Mouse (Mus musculus): ENCODE measurements at regions not wholly inside any gene's neighbourhood (a gene's known extent, or its start where the extent isn't known, plus 50 kb on each side); places are given as distances from the start of the nearest gene placed in this dataset.
"Not testable (repeated sequence)": the region's sequence is repeated elsewhere in the genome, so short reads cannot be mapped to it uniquely, and the experiment has no call there.

DNA sequence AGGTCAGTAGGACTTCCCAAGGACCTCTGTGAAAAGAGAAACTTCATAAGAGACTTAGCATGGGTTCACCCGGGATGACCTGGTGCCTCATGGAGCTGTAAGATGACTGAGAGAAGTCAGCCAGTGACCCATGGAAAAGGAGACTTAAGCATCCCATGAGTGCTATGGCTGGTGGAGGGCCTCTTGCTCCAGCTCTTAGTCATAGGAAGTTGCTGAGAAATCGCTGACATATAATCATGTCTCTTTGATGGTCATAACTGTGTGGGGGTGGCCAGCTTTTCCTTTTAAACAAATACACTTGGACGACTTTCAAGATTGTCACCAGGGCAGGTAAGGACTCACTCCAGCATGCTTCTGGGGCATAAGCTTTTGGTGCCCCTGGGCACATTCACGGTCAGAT, 290.5 kb downstream of the 4933412E24Rik start:
- Histone ChIP-seq H3K27ac (ENCODE audit: insufficient read depth, low read length) (no peak overlapping the region), H3K9me3 (replicated peaks; ENCODE audit: control insufficient read depth, insufficient read depth, low read length, poor library complexity, severe bottlenecking) (no peaks in the 10 kb centered on the region), H3K36me3 (ENCODE audit: control insufficient read depth, insufficient read depth, low read length, poor library complexity, severe bottlenecking) (no peaks in the 10 kb centered on the region), H3K4me3 (ENCODE audit: low read depth, low read length) (no peak overlapping the region), H3K4me1 (ENCODE audit: control insufficient read depth, insufficient read depth, low read length) (no peaks in the 10 kb centered on the region), H3K9ac (ENCODE audit: low read depth, poor library complexity, severe bottlenecking) (no peak overlapping the region), H3K27me3 (ENCODE audit: control insufficient read depth, insufficient read depth, low read length, poor library complexity, severe bottlenecking) (no peaks in the 10 kb centered on the region)
- TF ChIP-seq CTCF (IDR thresholded peaks at IDR 0.05; ENCODE audit: low read depth, low read length) (no peak), EP300 (IDR thresholded peaks at IDR 0.05; ENCODE audit: insufficient read depth, low read depth, low read length) (no peak), POLR2A (IDR thresholded peaks at IDR 0.05; ENCODE audit: insufficient read depth, low read length) (no peak)

GRCm38 (mm10) chr15:59722661-59723413, 293.6 kb downstream of the 4933412E24Rik start:
- Histone ChIP-seq H3K9me3 (replicated peaks; ENCODE audit: control insufficient read depth, insufficient read depth, low read length, poor library complexity, severe bottlenecking) (no peaks in the 10 kb centered on the region), H3K9ac (ENCODE audit: low read depth, poor library complexity, severe bottlenecking) (no peak overlapping the region), H3K4me1 (ENCODE audit: control insufficient read depth, insufficient read depth, low read length) (no peaks in the 10 kb centered on the region), H3K27ac (ENCODE audit: insufficient read depth, low read length) (no peak overlapping the region), H3K27me3 (ENCODE audit: control insufficient read depth, insufficient read depth, low read length, poor library complexity, severe bottlenecking) (no peaks in the 10 kb centered on the region), H3K36me3 (ENCODE audit: control insufficient read depth, insufficient read depth, low read length, poor library complexity, severe bottlenecking) (no peaks in the 10 kb centered on the region), H3K4me3 (ENCODE audit: low read depth, low read length) (no peak overlapping the region)
- TF ChIP-seq EP300 (IDR thresholded peaks at IDR 0.05; ENCODE audit: insufficient read depth, low read depth, low read length) (no peak), CTCF (IDR thresholded peaks at IDR 0.05; ENCODE audit: low read depth, low read length) (no peak), POLR2A (IDR thresholded peaks at IDR 0.05; ENCODE audit: insufficient read depth, low read length) (no peak)

GRCm38 (mm10) chr15:59721420-59721819, 295.0 kb downstream of the 4933412E24Rik start:
- H3K9ac ChIP-seq (ENCODE audit: low read depth, poor library complexity, severe bottlenecking) = no peak overlapping the region
- no peak for TF ChIP-seq POLR2A (IDR thresholded peaks at IDR 0.05; ENCODE audit: insufficient read depth, low read length)
- H3K4me3 ChIP-seq (ENCODE audit: low read depth, low read length) = no peak overlapping the region
- H3K4me1 ChIP-seq (ENCODE audit: control insufficient read depth, insufficient read depth, low read length) = no peaks in the 10 kb centered on the region
- H3K9me3 ChIP-seq (replicated peaks; ENCODE audit: control insufficient read depth, insufficient read depth, low read length, poor library complexity, severe bottlenecking) = no peaks in the 10 kb centered on the region
- no peaks in the 10 kb centered on the region for H3K36me3 ChIP-seq (ENCODE audit: control insufficient read depth, insufficient read depth, low read length, poor library complexity, severe bottlenecking)
- H3K27me3 ChIP-seq (ENCODE audit: control insufficient read depth, insufficient read depth, low read length, poor library complexity, severe bottlenecking) = no peaks in the 10 kb centered on the region
- no peak overlapping the region for H3K27ac ChIP-seq (ENCODE audit: insufficient read depth, low read length)

DNA sequence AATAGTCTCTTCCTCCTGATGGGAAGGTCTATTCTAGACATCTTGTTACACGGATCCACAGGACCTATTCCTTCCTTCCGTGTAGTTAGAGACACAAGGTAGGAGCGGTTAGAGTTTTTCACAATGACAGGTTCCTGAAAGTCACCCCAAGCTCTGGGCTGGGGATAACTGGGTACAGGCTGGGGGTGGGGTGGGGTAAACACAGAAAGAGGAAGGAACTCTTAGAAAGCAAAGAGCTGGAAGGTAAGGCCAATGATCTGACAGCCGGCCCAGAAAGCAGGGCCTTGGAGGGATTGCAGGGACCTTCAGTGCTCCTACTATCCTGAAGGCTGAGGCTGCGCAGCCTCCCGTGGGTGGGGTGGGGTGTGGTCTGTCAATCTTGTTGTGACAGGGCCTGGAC, 295.4 kb downstream of the 4933412E24Rik start:
- Histone ChIP-seq H3K4me1 (ENCODE audit: control insufficient read depth, insufficient read depth, low read length) (no peaks in the 10 kb centered on the region), H3K9me3 (replicated peaks; ENCODE audit: control insufficient read depth, insufficient read depth, low read length, poor library complexity, severe bottlenecking) (no peaks in the 10 kb centered on the region), H3K27me3 (ENCODE audit: control insufficient read depth, insufficient read depth, low read length, poor library complexity, severe bottlenecking) (no peaks in the 10 kb centered on the region), H3K4me3 (ENCODE audit: low read depth, low read length) (no peak overlapping the region), H3K27ac (ENCODE audit: insufficient read depth, low read length) (no peak overlapping the region), H3K36me3 (ENCODE audit: control insufficient read depth, insufficient read depth, low read length, poor library complexity, severe bottlenecking) (no peaks in the 10 kb centered on the region), H3K9ac (ENCODE audit: low read depth, poor library complexity, severe bottlenecking) (no peak overlapping the region)
- no peak for TF ChIP-seq EP300 (IDR thresholded peaks at IDR 0.05; ENCODE audit: insufficient read depth, low read depth, low read length)

DNA sequence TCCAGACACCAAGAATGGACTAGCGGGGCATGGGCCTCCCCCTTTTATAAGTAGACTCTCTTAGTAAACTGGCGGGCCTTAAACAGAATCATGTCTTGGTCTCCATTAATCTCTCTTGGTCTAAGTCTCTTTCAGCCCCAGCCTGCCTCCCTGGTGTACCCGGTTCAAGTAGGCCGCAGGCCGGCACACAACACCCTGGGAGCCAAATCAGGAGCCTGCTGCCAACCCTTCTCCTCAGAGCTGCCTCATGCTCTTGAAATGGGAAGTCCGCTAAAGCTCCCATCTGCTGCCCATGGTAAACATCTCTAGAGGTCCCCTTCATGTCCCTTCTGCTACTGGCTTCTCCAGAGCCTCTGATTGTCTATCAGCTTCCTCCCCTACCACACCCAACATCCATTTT, 296.3 kb downstream of the 4933412E24Rik start:
- Histone ChIP-seq H3K9me3 (replicated peaks; ENCODE audit: control insufficient read depth, insufficient read depth, low read length, poor library complexity, severe bottlenecking) (no peaks in the 10 kb centered on the region), H3K4me3 (ENCODE audit: low read depth, low read length) (no peak overlapping the region), H3K4me1 (ENCODE audit: control insufficient read depth, insufficient read depth, low read length) (no peaks in the 10 kb centered on the region), H3K27ac (ENCODE audit: insufficient read depth, low read length) (no peak overlapping the region), H3K36me3 (ENCODE audit: control insufficient read depth, insufficient read depth, low read length, poor library complexity, severe bottlenecking) (no peaks in the 10 kb centered on the region), H3K27me3 (ENCODE audit: control insufficient read depth, insufficient read depth, low read length, poor library complexity, severe bottlenecking) (no peaks in the 10 kb centered on the region), H3K9ac (ENCODE audit: low read depth, poor library complexity, severe bottlenecking) (no peak overlapping the region)
- TF ChIP-seq EP300 (IDR thresholded peaks at IDR 0.05; ENCODE audit: insufficient read depth, low read depth, low read length) = no peak
- TF ChIP-seq CTCF (IDR thresholded peaks at IDR 0.05; ENCODE audit: low read depth, low read length) = no peak
- TF ChIP-seq POLR2A (IDR thresholded peaks at IDR 0.05; ENCODE audit: insufficient read depth, low read length) = no peak

DNA sequence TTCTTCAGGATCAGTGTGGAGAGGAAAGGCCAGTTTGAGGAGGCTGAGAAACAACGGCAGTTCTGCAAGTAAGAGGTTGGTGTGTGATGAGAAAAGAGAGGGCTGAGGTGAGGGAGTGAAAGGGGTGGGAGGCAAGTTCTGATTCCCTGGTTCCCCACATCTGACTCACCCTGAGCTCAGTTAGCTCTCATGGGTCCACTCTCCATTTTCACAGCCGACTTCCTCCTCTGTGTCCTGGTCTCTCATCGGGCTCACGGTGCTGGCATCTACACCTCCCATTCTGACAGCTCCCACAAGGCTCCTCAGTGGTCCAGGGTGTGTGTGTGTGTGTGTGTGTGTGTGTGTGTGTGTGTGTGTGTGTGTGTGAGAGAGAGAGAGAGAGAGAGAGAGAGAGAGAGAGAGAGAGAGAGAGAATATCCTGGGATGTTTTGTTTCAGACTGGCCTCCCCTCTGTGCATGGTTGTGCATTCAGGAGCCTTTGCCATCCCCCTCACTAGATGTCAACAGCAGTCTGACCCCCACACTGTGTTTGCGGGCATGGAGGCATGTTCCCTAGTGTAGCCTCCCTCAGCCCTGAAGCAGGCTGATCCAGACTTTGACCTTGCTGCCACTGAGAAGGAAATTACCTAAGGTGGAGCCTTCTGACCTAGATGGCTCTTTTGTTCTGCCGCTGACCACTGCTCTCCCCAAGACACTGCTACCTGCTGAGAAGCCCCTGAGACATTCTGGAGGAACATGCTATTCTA, 296.9 kb downstream of the 4933412E24Rik start:
- not testable (repeated sequence) for H3K4me3 ChIP-seq (ENCODE audit: low read depth, low read length); H3K27me3 ChIP-seq (ENCODE audit: control insufficient read depth, insufficient read depth, low read length, poor library complexity, severe bottlenecking); H3K9me3 ChIP-seq (replicated peaks; ENCODE audit: control insufficient read depth, insufficient read depth, low read length, poor library complexity, severe bottlenecking); H3K36me3 ChIP-seq (ENCODE audit: control insufficient read depth, insufficient read depth, low read length, poor library complexity, severe bottlenecking); H3K4me1 ChIP-seq (ENCODE audit: control insufficient read depth, insufficient read depth, low read length); H3K9ac ChIP-seq (ENCODE audit: low read depth, poor library complexity, severe bottlenecking); H3K27ac ChIP-seq (ENCODE audit: insufficient read depth, low read length)

All from ES-Bruce4 (cell line).